Mouse (Mus musculus) adrenal gland, postnatal 14 days (tissue): Measurements from ENCODE around the gene Ecel1. TPM values are rescaled to one million over a fixed set of nuclear protein-coding genes. Genes with fewer than 3 reads are reported as not detected.

ENCODE experiments used
- DNase-seq: peaks from one replicate; pipeline ENCODE4 v3.0.0; 2021; ENCODE audit warnings: mixed read lengths
- total RNA-seq: library from RNA; stranded (reverse); gene quantifications from 2 replicates; pipeline ENCODE4 v1.2.3, GENCODE M21; 2021

Ecel1 gene
- total RNA-seq, 1 experiment from 2014 or later, result 0.70 TPM

GRCm38 (mm10) chr1:87098358-87098975, 57.9 kb downstream of the Ecel1 start:
- peak; percentile 84 for DNase-seq

Other genes starting within 250 kb of the Ecel1 start
- gene Alppl2, start 66.6 kb downstream of the Ecel1 start, total RNA-seq, result not detected in 2 replicates
- not detected in 2 replicates for gene Alpi, start 54.9 kb downstream of the Ecel1 start, total RNA-seq
- not detected in 2 replicates for gene Akp3, start 31.5 kb downstream of the Ecel1 start, total RNA-seq
- gene Prss56, start 26.8 kb upstream of the Ecel1 start, total RNA-seq, result not detected in 2 replicates
- not detected in 2 replicates for gene Chrnd, start 34.1 kb upstream of the Ecel1 start, total RNA-seq
- not detected in 2 replicates for gene Chrng, start 48.1 kb upstream of the Ecel1 start, total RNA-seq
- 94.4 and 104 TPM in 2 replicates for gene Eif4e2, start 57.4 kb upstream of the Ecel1 start, total RNA-seq
- 245 and 250 TPM in 2 replicates for gene Efhd1, start 107.8 kb upstream of the Ecel1 start, total RNA-seq
- 81.4 and 83.4 TPM in 2 replicates for gene Gigyf2, start 170.5 kb upstream of the Ecel1 start, total RNA-seq
- gene Kcnj13, start 238.2 kb upstream of the Ecel1 start, total RNA-seq, result 0.38 TPM in 1 of 2 replicates, not detected in the other